Mouse (Mus musculus) inflammation-experienced regulatory T-cells, adult 6 months (primary cell): ENCODE measurements around the gene Dolpp1. TPM values are rescaled to one million over a fixed set of nuclear protein-coding genes. Genes with fewer than 3 reads are reported as not detected.

Source experiments
- ATAC-seq: one replicate; pipeline ENCODE4 v1.8.0; 2017
- polyA plus RNA-seq, 3 experiments: library from polyadenylated mRNA; unstranded; fragments of 100-300 nt; shearing (Covaris generic); gene quantifications; one replicate each; pipeline ENCODE4 v1.2.1; 2017

Dolpp1 gene
- polyA plus RNA-seq, 3 experiments from 2014 or later: 17.5 to 21.0 (median 17.7) TPM

GRCm38 (mm10) chr2:30441518-30442497 lies 49.8 kb downstream of the Dolpp1 start:
- peak; percentile 74 for ATAC-seq

- no peak for ATAC-seq
Measured at GRCm38 (mm10) chr2:30442498-30442890, 50.4 kb downstream of the Dolpp1 start.

- ATAC-seq: no peak
Measured at GRCm38 (mm10) chr2:30443281-30443680, 51.2 kb downstream of the Dolpp1 start.

- no peak for ATAC-seq
Measured at GRCm38 (mm10) chr2:30444006-30444405, 52.0 kb downstream of the Dolpp1 start.

GRCm38 (mm10) chr2:30444450-30444849 lies 52.4 kb downstream of the Dolpp1 start:
- no peak for ATAC-seq

- ATAC-seq: no peak
Measured at GRCm38 (mm10) chr2:30445312-30445711, 53.3 kb downstream of the Dolpp1 start.

GRCm38 (mm10) chr2:30446891-30447826 lies 55.1 kb downstream of the Dolpp1 start:
- no peak for ATAC-seq

- no peak for ATAC-seq
Measured at GRCm38 (mm10) chr2:30448371-30448770, 56.3 kb downstream of the Dolpp1 start.

Other genes with a start within 250 kb of the Dolpp1 start
- 1 to 10 TPM; 1.5 to 3.4 (median 3.4) TPM for gene Endog, start 220.8 kb upstream of the Dolpp1 start, polyA plus RNA-seq
- gene Spout1, start 213.8 kb upstream of the Dolpp1 start, polyA plus RNA-seq: 10 to 100 TPM; 22.8 to 37.1 (median 34.9) TPM
- 1 to 10 TPM; 6.0 to 8.8 (median 8.2) TPM for gene Kyat1, start 186.4 kb upstream of the Dolpp1 start, polyA plus RNA-seq
- 10 to 100 TPM; 25.6 to 36.7 (median 33.1) TPM for gene Lrrc8a, start 154.5 kb upstream of the Dolpp1 start, polyA plus RNA-seq
- under 1 TPM in 2 of 3 experiments, not detected in 1; 0.16 to 0.17 TPM for gene Gm28035, start 151.7 kb upstream of the Dolpp1 start, polyA plus RNA-seq
- 1 to 10 TPM; 2.5 to 4.8 (median 4.3) TPM for gene Phyhd1, start 126.1 kb upstream of the Dolpp1 start, polyA plus RNA-seq
- 1 to 10 TPM in 1 of 3 experiments, not detected in 2; 7.1 TPM for gene Gm28038, start 111.2 kb upstream of the Dolpp1 start, polyA plus RNA-seq
- gene Dolk, start 105.9 kb upstream of the Dolpp1 start, polyA plus RNA-seq: 10 to 100 TPM; 10.8 to 14.6 (median 10.9) TPM
- 10 to 100 TPM; 26.4 to 30.2 (median 26.9) TPM for gene Nup188, start 105.9 kb upstream of the Dolpp1 start, polyA plus RNA-seq
- 100 to 1,000 TPM in 1 of 3 experiments, 10 to 100 TPM in 2; 84.8 to 111 (median 97.5) TPM for gene Sh3glb2, start 32.9 kb upstream of the Dolpp1 start, polyA plus RNA-seq
- 1 to 10 TPM; 3.2 to 5.4 (median 5.3) TPM for gene Miga2, start 28.0 kb upstream of the Dolpp1 start, polyA plus RNA-seq
- 1 to 10 TPM; 1.8 to 2.6 (median 1.9) TPM for gene Crat, start 23.6 kb downstream of the Dolpp1 start, polyA plus RNA-seq
- gene Ptpa, start 23.8 kb downstream of the Dolpp1 start, polyA plus RNA-seq: 10 to 100 TPM; 36.5 to 78.0 (median 49.8) TPM
- gene Ier5l, start 82.0 kb downstream of the Dolpp1 start, polyA plus RNA-seq: not detected
- 1 to 10 TPM; 3.0 to 8.3 (median 4.3) TPM for gene Cstad, start 202.8 kb downstream of the Dolpp1 start, polyA plus RNA-seq